Comparison of ENCODE assay signal across 10 mouse cellular contexts in genomic region chr7:80828146-80828860, GRCm38 (mm10). TPM values are rescaled to one million over a fixed set of nuclear protein-coding genes. Genes with fewer than 3 reads are reported as not detected.
DNase-seq lines count a peak whose midpoint lies in the region; ATAC-seq and TF ChIP-seq lines count a peak whose summit lies in the region.
"Had no signal": no experiment of that assay in that cellular context is flagged by ENCODE, and none has a peak within 500 bp of the region (broad histone marks: within the 10 kb centered on the region; RNA-seq: fewer than 3 reads in every experiment).

No protein-coding gene starts in this region.

- 61% methylated on average over 18 of the region's 18 CpGs for WGBS in intestine, postnatal 0 days
- 65% methylated on average over 18 of the region's 18 CpGs for WGBS in intestine, embryonic 16.5 days

- no peaks in the 10 kb centered on the region for H3K36me3 ChIP-seq in intestine, postnatal 0 days (ENCODE audit: control insufficient read depth, insufficient read depth)
- H3K36me3 ChIP-seq in intestine, embryonic 16.5 days (ENCODE audit: control insufficient read depth, insufficient read depth, low read length), result no peaks in the 10 kb centered on the region

- no peaks in the 10 kb centered on the region for H3K27me3 ChIP-seq in Patski
- H3K27me3 ChIP-seq in intestine, postnatal 0 days (replicated peaks; ENCODE audit: control insufficient read depth, insufficient read depth, low read length), result no peaks in the 10 kb centered on the region
- H3K27me3 ChIP-seq in intestine, embryonic 16.5 days (replicated peaks; ENCODE audit: control insufficient read depth, insufficient read depth, low read length), result no peaks in the 10 kb centered on the region

- no peak overlapping the region for H3K9ac ChIP-seq in intestine, postnatal 0 days (ENCODE audit: low read depth, low read length)
- H3K9ac ChIP-seq in intestine, embryonic 16.5 days (ENCODE audit: low read depth, low read length), result no peak overlapping the region
- H3K9ac ChIP-seq: liver, embryonic 14.5 days had no signal

- H3K9me3 ChIP-seq in intestine, postnatal 0 days (ENCODE audit: control insufficient read depth), result no peaks in the 10 kb centered on the region
- no peaks in the 10 kb centered on the region for H3K9me3 ChIP-seq in intestine, embryonic 16.5 days (ENCODE audit: control insufficient read depth, low read length)

- TF ChIP-seq CTCF in layer of hippocampus, adult 2 months (conservative IDR thresholded peaks at IDR 0.05), result no peak
- no peak for TF ChIP-seq CTCF in Patski (IDR thresholded peaks at IDR 0.05)
- TF ChIP-seq CTCF in intestine, postnatal 0 days (IDR thresholded peaks at IDR 0.05; ENCODE audit: low read depth), result no peak

- ATAC-seq in Patski, result peak; percentile 83
- peak; percentile 69 to 71 for ATAC-seq in hematopoietic stem cell, adult 5-6 weeks (replicated peaks in 1 of 2; ENCODE audit: insufficient read depth in 1 of 2, low FRiP score in 2 of 2, low TSS enrichment in 1 of 2, low read depth in 1 of 2, poor library complexity in 2 of 2, severe bottlenecking in 2 of 2)
- no peak for ATAC-seq in intestine, postnatal 0 days
- ATAC-seq in intestine, embryonic 16.5 days, result no peak

- H3K4me2 ChIP-seq in intestine, postnatal 0 days (replicated peaks; ENCODE audit: low read depth), result no peak overlapping the region
- no peak overlapping the region for H3K4me2 ChIP-seq in intestine, embryonic 16.5 days (ENCODE audit: low read depth, low read length)

- in situ Hi-C loops in Patski (cut with MboI; ENCODE audit: low pct_unique_long_range_greater_than_20kb), result loop anchor here (25.0 kb wide), 1 partner anchor 441 kb away; the partner anchor contains the start of gene Fes

- H3K4me3 ChIP-seq in layer of hippocampus, adult 2 months, result no peak overlapping the region
- H3K4me3 ChIP-seq in intestine, postnatal 0 days (ENCODE audit: low read depth, low read length), result no peak overlapping the region
- H3K4me3 ChIP-seq in intestine, embryonic 16.5 days (ENCODE audit: low read length), result no peak overlapping the region

- POLR2A ChIA-PET in Patski (lab: Charles Lee), result interaction anchor here (0.9 to 1.1 kb wide), 3 partner anchors 10 to 27 kb away, joined by 3 to 4 read pairs (median 4); no protein-coding TSS in a partner anchor

- no peak overlapping the region for H3K27ac ChIP-seq in layer of hippocampus, adult 2 months
- H3K27ac ChIP-seq in intestine, postnatal 0 days (ENCODE audit: low read depth, low read length), result no peak overlapping the region
- no peak overlapping the region for H3K27ac ChIP-seq in intestine, embryonic 16.5 days (ENCODE audit: low read length)
- H3K27ac ChIP-seq: liver, embryonic 14.5 days had no signal

- peak; percentile 37 to 43 for DNase-seq in layer of hippocampus, adult 2 months (ENCODE audit: low spot score in 2 of 2)
- no peak for DNase-seq in layer of hippocampus, adult 8-10 months (ENCODE audit: low spot score in 2 of 2)
- peak; percentile 89 for DNase-seq in Patski (ENCODE audit: low read depth, low spot score)
- peak; percentile 72 for DNase-seq in thymus, postnatal 0 days (ENCODE audit: low spot score)
- no peak for DNase-seq in layer of hippocampus, postnatal 25 days (ENCODE audit: extremely low spot score in 1 of 2, low spot score in 1 of 2)
- DNase-seq: spleen, adult 18-20 months had no signal

- peaks cover 6% of the 10 kb centered on the region; the same call in 1 of the 2 replicates for H3K4me1 ChIP-seq in intestine, postnatal 0 days (replicated peaks; ENCODE audit: control insufficient read depth, insufficient read depth, low read length)
- H3K4me1 ChIP-seq in intestine, embryonic 16.5 days (ENCODE audit: control insufficient read depth, insufficient read depth, low read length), result peaks cover 2% of the 10 kb centered on the region

- CTCF ChIA-PET in Patski (lab: Charles Lee), result no interaction called here

RNA-seq across cellular contexts. Expression of gene Iqgap1, which starts 2.5 kb away (rescaled TPM):
- 10 to 100 TPM; 19.4 to 21.6 TPM for total RNA-seq in layer of hippocampus, adult 2 months (2021)
- 10 to 100 TPM; 26.3 to 29.4 (median 26.8) TPM for total RNA-seq in layer of hippocampus, adult 8-10 months (2022)
- 103 TPM for polyA plus RNA-seq in Patski (2021)
- total RNA-seq in hematopoietic stem cell, adult 5-6 weeks (2017), result 141 and 147 TPM in 2 replicates
- polyA plus RNA-seq in thymus, postnatal 0 days (2015; fragmentation: Nextera tagmentation; extraction: Ambion mirVana), result 87.5 and 104 TPM in 2 replicates
- polyA plus RNA-seq in intestine, postnatal 0 days (2015; fragmentation: Nextera tagmentation; extraction: Ambion mirVana), result 32.3 and 34.1 TPM in 2 replicates
- polyA plus RNA-seq in intestine, embryonic 16.5 days (2015; fragmentation: Nextera tagmentation; extraction: Ambion mirVana), result 64.3 and 66.2 TPM in 2 replicates
- total RNA-seq in layer of hippocampus, postnatal 25 days (2021), result 10 to 100 TPM; 15.9 to 23.3 TPM

RNA-seq across cellular contexts. Expression of gene Zscan2, which starts 32.4 kb away (rescaled TPM):
- total RNA-seq in layer of hippocampus, adult 2 months (2021), result 10 to 100 TPM; 15.1 to 17.4 TPM
- 10 to 100 TPM; 11.8 to 15.0 (median 13.5) TPM for total RNA-seq in layer of hippocampus, adult 8-10 months (2022)
- 20.3 TPM for polyA plus RNA-seq in Patski (2021)
- total RNA-seq in hematopoietic stem cell, adult 5-6 weeks (2017), result 24.0 TPM in 2 replicates
- polyA plus RNA-seq in thymus, postnatal 0 days (2015; fragmentation: Nextera tagmentation; extraction: Ambion mirVana), result 2.7 and 3.0 TPM in 2 replicates
- 0.68 and 0.80 TPM in 2 replicates for polyA plus RNA-seq in intestine, postnatal 0 days (2015; fragmentation: Nextera tagmentation; extraction: Ambion mirVana)
- polyA plus RNA-seq in intestine, embryonic 16.5 days (2015; fragmentation: Nextera tagmentation; extraction: Ambion mirVana), result 1.4 TPM in 2 replicates
- total RNA-seq in layer of hippocampus, postnatal 25 days (2021), result 10 to 100 TPM; 14.1 to 15.1 TPM

Comparison
In these comparisons a context has a peak if more than half of its experiments do, and no peak if none do; other contexts are left out.
1. DNase-seq: peak in layer of hippocampus, adult 2 months (2 of 2), Patski (single experiment) and thymus, postnatal 0 days (single experiment); none in layer of hippocampus, adult 8-10 months (0 of 2) and layer of hippocampus, postnatal 25 days (0 of 2).
2. ATAC-seq: peak in Patski (single experiment) and hematopoietic stem cell, adult 5-6 weeks (2 of 2); none in intestine, postnatal 0 days (single experiment) and intestine, embryonic 16.5 days (single experiment).